Comparison of ENCODE assay signal across 17 mouse cellular contexts in genomic region chr15:78989152-78990092, GRCm38 (mm10). TPM values are rescaled to one million over a fixed set of nuclear protein-coding genes. Genes with fewer than 3 reads are reported as not detected.
A peak's percentile ranks its signal among the peaks of the same experiment; 100 is the strongest.
DNase-seq lines count a peak whose midpoint lies in the region; ATAC-seq lines count a peak whose summit lies in the region.
"Had no signal": no experiment of that assay in that cellular context is flagged by ENCODE, and none has a peak within 500 bp of the region (broad histone marks: within the 10 kb centered on the region; RNA-seq: fewer than 3 reads in every experiment).

No protein-coding gene starts in this region.

- no peak overlapping the region for H3K4me2 ChIP-seq in heart, embryonic 15.5 days
- H3K4me2 ChIP-seq in midbrain, embryonic 15.5 days: no peak overlapping the region
- H3K4me2 ChIP-seq in midbrain, embryonic 14.5 days (ENCODE audit: low read length): no peak overlapping the region
- H3K4me2 ChIP-seq: liver, embryonic 13.5 days had no signal

- WGBS in heart, embryonic 15.5 days: 76% methylated on average over 14 of the region's 14 CpGs
- WGBS in midbrain, embryonic 15.5 days: 90% methylated on average over 14 of the region's 14 CpGs
- WGBS in midbrain, embryonic 14.5 days: 92% methylated on average over 14 of the region's 14 CpGs

- H3K36me3 ChIP-seq in heart, embryonic 15.5 days: peaks cover 42% of the 10 kb centered on the region
- peaks cover 38% of the 10 kb centered on the region for H3K36me3 ChIP-seq in midbrain, embryonic 15.5 days (replicated peaks)
- H3K36me3 ChIP-seq in midbrain, embryonic 14.5 days (ENCODE audit: control insufficient read depth, insufficient read depth, low read length): peaks cover 58% of the 10 kb centered on the region

- peak overlapping the region; percentile 56 for H3K27ac ChIP-seq in heart, embryonic 15.5 days
- 0 out of 2 replicates have a peak overlapping the region, but pooled peaks have one; percentile 32 for H3K27ac ChIP-seq in midbrain, embryonic 15.5 days
- no peak overlapping the region for H3K27ac ChIP-seq in midbrain, embryonic 14.5 days (replicated peaks; ENCODE audit: low read depth, low read length)
- H3K27ac ChIP-seq: liver, embryonic 13.5 days had no signal

- DNase-seq in adrenal gland, adult 2 months: peak; percentile 76
- DNase-seq in adrenal gland, postnatal 4 days (ENCODE audit: low spot score in 2 of 2): no peak
- peak; percentile 67 for DNase-seq in gastrocnemius, adult 18-20 months (ENCODE audit: low spot score)
- no peak for DNase-seq in gastrocnemius, postnatal 4 days (ENCODE audit: low spot score in 2 of 2)
- DNase-seq in heart, adult 11 months: no peak
- DNase-seq in midbrain, embryonic 14.5 days: no peak
- DNase-seq: liver, embryonic 13.5 days; thymus, adult 2 months had no signal

- no peak for ATAC-seq in heart, embryonic 15.5 days (replicated peaks; ENCODE audit: insufficient number of reproducible peaks, insufficient read depth, low FRiP score, low read depth)
- ATAC-seq in midbrain, embryonic 15.5 days (replicated peaks): no peak
- no peak for ATAC-seq in midbrain, embryonic 14.5 days (ENCODE audit: low FRiP score, low TSS enrichment)

- no peak overlapping the region for H3K4me3 ChIP-seq in heart, embryonic 15.5 days
- no peak overlapping the region for H3K4me3 ChIP-seq in midbrain, embryonic 15.5 days
- H3K4me3 ChIP-seq in midbrain, embryonic 14.5 days (replicated peaks; ENCODE audit: low read depth, low read length): no peak overlapping the region
- H3K4me3 ChIP-seq: erythroblast, embryonic 14.5 days; liver, embryonic 13.5 days had no signal

- H3K4me1 ChIP-seq in heart, embryonic 15.5 days (replicated peaks): peaks cover 54% of the 10 kb centered on the region
- H3K4me1 ChIP-seq in midbrain, embryonic 15.5 days: peaks cover 17% of the 10 kb centered on the region; the same call in 1 of the 2 replicates
- H3K4me1 ChIP-seq in midbrain, embryonic 14.5 days (ENCODE audit: control insufficient read depth, insufficient read depth, low read length): no peaks in the 10 kb centered on the region

- H3K9ac ChIP-seq in heart, embryonic 15.5 days: no peak overlapping the region
- H3K9ac ChIP-seq in midbrain, embryonic 15.5 days: no peak overlapping the region
- no peak overlapping the region for H3K9ac ChIP-seq in midbrain, embryonic 14.5 days (replicated peaks; ENCODE audit: low read length)
- H3K9ac ChIP-seq: liver, embryonic 13.5 days had no signal

- no peaks in the 10 kb centered on the region for H3K27me3 ChIP-seq in heart, embryonic 15.5 days
- H3K27me3 ChIP-seq in midbrain, embryonic 15.5 days (replicated peaks): no peaks in the 10 kb centered on the region
- H3K27me3 ChIP-seq in midbrain, embryonic 14.5 days (ENCODE audit: control insufficient read depth, insufficient read depth, low read length): no peaks in the 10 kb centered on the region
- H3K27me3 ChIP-seq: CH12.LX; liver, embryonic 13.5 days had no signal

- no peaks in the 10 kb centered on the region for H3K9me3 ChIP-seq in heart, embryonic 15.5 days (replicated peaks)
- no peaks in the 10 kb centered on the region for H3K9me3 ChIP-seq in midbrain, embryonic 15.5 days
- no peaks in the 10 kb centered on the region for H3K9me3 ChIP-seq in midbrain, embryonic 14.5 days (ENCODE audit: control insufficient read depth, low read length)
- H3K9me3 ChIP-seq: liver, embryonic 13.5 days had no signal

RNA-seq across cellular contexts. Expression of gene H1f0, which starts 38.8 kb away (rescaled TPM):
- total RNA-seq in adrenal gland, adult 2 months (2021): 100 to 1,000 TPM in 1 of 2 experiments, 10 to 100 TPM in 1; 94.6 to 204 TPM
- 109 and 135 TPM in 2 replicates for polyA plus RNA-seq in adrenal gland, adult 2 months (2012; rRNA removed)
- 100 to 1,000 TPM; 361 to 374 TPM for total RNA-seq in adrenal gland, postnatal 4 days (2021)
- 10 to 100 TPM; 74.4 to 86.9 TPM for total RNA-seq in gastrocnemius, adult 18-20 months (2021)
- 100 to 1,000 TPM; 212 to 246 TPM for total RNA-seq in gastrocnemius, postnatal 4 days (2021)
- 289 and 300 TPM in 2 replicates for polyA plus RNA-seq in heart, embryonic 15.5 days (2015; fragmentation: Nextera tagmentation; extraction: Ambion mirVana)
- 183 and 198 TPM in 2 replicates for polyA plus RNA-seq in midbrain, embryonic 15.5 days (2015; fragmentation: Nextera tagmentation; extraction: Ambion mirVana)
- 94.4 and 154 TPM in 2 replicates for polyA plus RNA-seq in midbrain, embryonic 14.5 days (2014; fragmentation: Nextera tagmentation; extraction: Ambion mirVana)

RNA-seq across cellular contexts. Expression of gene Triobp, which starts 41.9 kb away (rescaled TPM):
- 100 to 1,000 TPM in 1 of 2 experiments, 10 to 100 TPM in 1; 93.7 to 129 TPM for total RNA-seq in adrenal gland, adult 2 months (2021)
- polyA plus RNA-seq in adrenal gland, adult 2 months (2012; rRNA removed): 101 and 134 TPM in 2 replicates
- 100 to 1,000 TPM in 1 of 2 experiments, 10 to 100 TPM in 1; 96.9 to 112 TPM for total RNA-seq in adrenal gland, postnatal 4 days (2021)
- 10 to 100 TPM; 38.8 to 40.7 TPM for total RNA-seq in gastrocnemius, adult 18-20 months (2021)
- 10 to 100 TPM; 83.6 to 94.1 TPM for total RNA-seq in gastrocnemius, postnatal 4 days (2021)
- 36.8 and 54.5 TPM in 2 replicates for polyA plus RNA-seq in heart, embryonic 15.5 days (2015; fragmentation: Nextera tagmentation; extraction: Ambion mirVana)
- 51.7 and 55.5 TPM in 2 replicates for polyA plus RNA-seq in midbrain, embryonic 15.5 days (2015; fragmentation: Nextera tagmentation; extraction: Ambion mirVana)
- polyA plus RNA-seq in midbrain, embryonic 14.5 days (2014; fragmentation: Nextera tagmentation; extraction: Ambion mirVana): 42.5 and 46.5 TPM in 2 replicates

RNA-seq across cellular contexts. Expression of gene Galr3, which starts 52.3 kb away (rescaled TPM):
- total RNA-seq in adrenal gland, adult 2 months (2021): under 1 TPM in 1 of 2 experiments, not detected in 1; 0.28 TPM
- polyA plus RNA-seq in adrenal gland, adult 2 months (2012; rRNA removed): 1.4 and 4.2 TPM in 2 replicates
- total RNA-seq in adrenal gland, postnatal 4 days (2021): 1 to 10 TPM in 1 of 2 experiments, under 1 TPM in 1; 0.65 to 1.1 TPM
- not detected for total RNA-seq in gastrocnemius, adult 18-20 months (2021)
- total RNA-seq in gastrocnemius, postnatal 4 days (2021): not detected
- not detected in 2 replicates for polyA plus RNA-seq in heart, embryonic 15.5 days (2015; fragmentation: Nextera tagmentation; extraction: Ambion mirVana)
- not detected in 2 replicates for polyA plus RNA-seq in midbrain, embryonic 15.5 days (2015; fragmentation: Nextera tagmentation; extraction: Ambion mirVana)
- polyA plus RNA-seq in midbrain, embryonic 14.5 days (2014; fragmentation: Nextera tagmentation; extraction: Ambion mirVana): not detected in 2 replicates
- total RNA-seq: layer of hippocampus, postnatal 36 days; megakaryocyte, adult 5-6 weeks; monocyte, adult 5-6 weeks; neutrophil, adult 5-6 weeks had no signal
- polyA plus RNA-seq: erythroblast, embryonic 14.5 days; lung, embryonic 16.5 days had no signal

RNA-seq across cellular contexts. Expression of gene Nol12, which starts 54.7 kb away (rescaled TPM):
- 10 to 100 TPM; 42.0 to 57.2 TPM for total RNA-seq in adrenal gland, adult 2 months (2021)
- polyA plus RNA-seq in adrenal gland, adult 2 months (2012; rRNA removed): 21.3 and 22.5 TPM in 2 replicates
- total RNA-seq in adrenal gland, postnatal 4 days (2021): 10 to 100 TPM; 40.0 to 47.3 TPM
- total RNA-seq in gastrocnemius, adult 18-20 months (2021): 10 to 100 TPM; 26.4 to 29.1 TPM
- total RNA-seq in gastrocnemius, postnatal 4 days (2021): 10 to 100 TPM; 34.4 to 38.6 TPM
- polyA plus RNA-seq in heart, embryonic 15.5 days (2015; fragmentation: Nextera tagmentation; extraction: Ambion mirVana): 29.9 and 30.3 TPM in 2 replicates
- polyA plus RNA-seq in midbrain, embryonic 15.5 days (2015; fragmentation: Nextera tagmentation; extraction: Ambion mirVana): 62.5 and 65.8 TPM in 2 replicates
- polyA plus RNA-seq in midbrain, embryonic 14.5 days (2014; fragmentation: Nextera tagmentation; extraction: Ambion mirVana): 61.0 and 70.8 TPM in 2 replicates

Comparison
In these comparisons a context has a peak if more than half of its experiments do, and no peak if none do; other contexts are left out.
1. DNase-seq: peak in adrenal gland, adult 2 months (single experiment) and gastrocnemius, adult 18-20 months (single experiment); none in adrenal gland, postnatal 4 days (0 of 2), gastrocnemius, postnatal 4 days (0 of 2), heart, adult 11 months (single experiment) and midbrain, embryonic 14.5 days (single experiment).